Mouse (Mus musculus) lung, postnatal 25 days (tissue): ENCODE data around the gene Ubtd1.
"Not testable (repeated sequence)": the region's sequence is repeated elsewhere in the genome, so short reads cannot be mapped to it uniquely, and the experiment has no call there.

Source experiments
- DNase-seq: peaks from one replicate; pipeline ENCODE4 v3.0.0; 2022; ENCODE audit warnings: low spot score

Ubtd1 gene

GRCm38 (mm10) chr19:42068441-42069240, 87.1 kb downstream of the Ubtd1 start:
- DNase-seq = peak; percentile 75

- DNase-seq = peak; percentile 45
These were observed 87.6 kb downstream of the Ubtd1 start for GRCm38 (mm10) chr19:42069241-42069525.

- no peak for DNase-seq
These were observed 89.7 kb downstream of the Ubtd1 start for GRCm38 (mm10) chr19:42071221-42071620.

GRCm38 (mm10) chr19:42071886-42072608, 90.5 kb downstream of the Ubtd1 start:
- DNase-seq = no peak

GRCm38 (mm10) chr19:42072802-42073201, 91.2 kb downstream of the Ubtd1 start:
- DNase-seq = no peak

GRCm38 (mm10) chr19:42075051-42075450, 93.5 kb downstream of the Ubtd1 start:
- no peak for DNase-seq

- DNase-seq = no peak
These were observed 94.4 kb downstream of the Ubtd1 start for GRCm38 (mm10) chr19:42075992-42076391.

GRCm38 (mm10) chr19:42078566-42078965, 97.0 kb downstream of the Ubtd1 start:
- DNase-seq = no peak

- no peak for DNase-seq
These were observed 97.4 kb downstream of the Ubtd1 start for GRCm38 (mm10) chr19:42079006-42079405.

- DNase-seq = no peak
These were observed 98.4 kb downstream of the Ubtd1 start for GRCm38 (mm10) chr19:42079950-42080349.

GRCm38 (mm10) chr19:42080469-42080868, 98.9 kb downstream of the Ubtd1 start:
- DNase-seq = no peak

- DNase-seq = not testable (repeated sequence)
These were observed 100.0 kb downstream of the Ubtd1 start for GRCm38 (mm10) chr19:42081613-42082012.
